Mouse (Mus musculus): ENCODE measurements around the gene Erlin1. TPM values are rescaled to one million over a fixed set of nuclear protein-coding genes. Genes with fewer than 3 reads are reported as not detected.

The Erlin1 gene
- 14.8 TPM for polyA plus RNA-seq (2012; fragmentation: generic; extraction: Trizol)
- long read RNA-seq, experiment 1, partial matches to known transcripts, result 1 of 13 reads
- long read RNA-seq, experiment 1, other reads (novel, unspliced or antisense), result 5 of 13 reads
- long read RNA-seq, experiment 2, transcript Erlin1-201 (12 exons, 3,228 nt), result minor isoform, 44 of 264 reads
- long read RNA-seq, experiment 2, transcript Erlin1-206 (11 exons, 3,172 nt), result minor isoform, 50 of 264 reads
- long read RNA-seq, experiment 2, transcript Erlin1-202 (12 exons, 3,136 nt), result major isoform, 144 of 264 reads
- long read RNA-seq, experiment 2, partial matches to known transcripts, result 2 of 264 reads
- long read RNA-seq, experiment 2, other reads (novel, unspliced or antisense), result 24 of 264 reads

GRCm38 (mm10) chr19:44069121-44069913 is at the start of gene Erlin1:
Gene Erlin1, minus strand, starts transcription at chr19:44069785.
- Histone ChIP-seq H3K4me3 (ENCODE audit: insufficient read depth, poor library complexity, severe bottlenecking) (peak within 1 kb of the TSS; percentile 60), H3K79me2 (ENCODE audit: control insufficient read depth, insufficient read depth) (peaks cover 22% of the 10 kb centered on the region), H3K27me3 (ENCODE audit: control insufficient read depth, insufficient read depth, insufficient read length) (no peaks in the 10 kb centered on the region), H3K79me3 (ENCODE audit: low read depth) (peaks cover 3% of the 10 kb centered on the region), H3ac (ENCODE audit: control insufficient read depth, insufficient read length, low read depth) (peak within 1 kb of the TSS; percentile 89), H3K36me3 (ENCODE audit: control insufficient read depth, insufficient read depth) (peaks cover 39% of the 10 kb centered on the region)
- TF ChIP-seq FOSL1 (IDR thresholded peaks at IDR 0.05; ENCODE audit: insufficient read depth, low read length, poor library complexity, severe bottlenecking), result no peak
- no peak for TF ChIP-seq MYOG (IDR thresholded peaks at IDR 0.05; ENCODE audit: control insufficient read depth, extremely low read depth, insufficient read length)
- TF ChIP-seq MYOD1 (IDR thresholded peaks at IDR 0.05; ENCODE audit: control insufficient read depth, insufficient read length, low read depth), result no peak
- TF ChIP-seq MAX (IDR thresholded peaks at IDR 0.05), result peak; percentile 55
- TF ChIP-seq USF1 (IDR thresholded peaks at IDR 0.05; ENCODE audit: low read depth), result no peak

- Histone ChIP-seq H3K79me3 (ENCODE audit: low read depth) (no peaks in the 10 kb centered on the region), H3K27me3 (ENCODE audit: control insufficient read depth, insufficient read depth, insufficient read length) (no peaks in the 10 kb centered on the region), H3K79me2 (ENCODE audit: control insufficient read depth, insufficient read depth) (no peaks in the 10 kb centered on the region), H3K4me3 (ENCODE audit: insufficient read depth, poor library complexity, severe bottlenecking) (no peak overlapping the region), H3ac (ENCODE audit: control insufficient read depth, insufficient read length, low read depth) (no peak overlapping the region), H3K36me3 (ENCODE audit: control insufficient read depth, insufficient read depth) (peaks cover 85% of the 10 kb centered on the region)
- TF ChIP-seq MAX (IDR thresholded peaks at IDR 0.05) (no peak), MYOG (IDR thresholded peaks at IDR 0.05; ENCODE audit: control insufficient read depth, extremely low read depth, insufficient read length) (no peak), FOSL1 (IDR thresholded peaks at IDR 0.05; ENCODE audit: insufficient read depth, low read length, poor library complexity, severe bottlenecking) (no peak), CTCF (IDR thresholded peaks at IDR 0.05; ENCODE audit: control insufficient read depth, insufficient read depth, insufficient read length) (no peak), MYOD1 (IDR thresholded peaks at IDR 0.05; ENCODE audit: control insufficient read depth, insufficient read length, low read depth) (no peak), USF1 (IDR thresholded peaks at IDR 0.05; ENCODE audit: low read depth) (no peak), CEBPB (IDR thresholded peaks at IDR 0.05; ENCODE audit: low read depth) (no peak)
Observed at GRCm38 (mm10) chr19:44117793-44118192, 48.2 kb upstream of the Erlin1 start.

- no peak overlapping the region for H3ac ChIP-seq (ENCODE audit: control insufficient read depth, insufficient read length, low read depth)
- peaks cover 6% of the 10 kb centered on the region for H3K79me2 ChIP-seq (ENCODE audit: control insufficient read depth, insufficient read depth)
- no peaks in the 10 kb centered on the region for H3K27me3 ChIP-seq (ENCODE audit: control insufficient read depth, insufficient read depth, insufficient read length)
- peaks cover 3% of the 10 kb centered on the region for H3K79me3 ChIP-seq (ENCODE audit: low read depth)
- no peak overlapping the region for H3K4me3 ChIP-seq (ENCODE audit: insufficient read depth, poor library complexity, severe bottlenecking)
- TF ChIP-seq CEBPB (IDR thresholded peaks at IDR 0.05; ENCODE audit: low read depth) (no peak), USF1 (IDR thresholded peaks at IDR 0.05; ENCODE audit: low read depth) (no peak), CTCF (IDR thresholded peaks at IDR 0.05; ENCODE audit: control insufficient read depth, insufficient read depth, insufficient read length) (no peak), MAX (IDR thresholded peaks at IDR 0.05) (no peak), FOSL1 (IDR thresholded peaks at IDR 0.05; ENCODE audit: insufficient read depth, low read length, poor library complexity, severe bottlenecking) (no peak), MYOD1 (IDR thresholded peaks at IDR 0.05; ENCODE audit: control insufficient read depth, insufficient read length, low read depth) (no peak), MYOG (IDR thresholded peaks at IDR 0.05; ENCODE audit: control insufficient read depth, extremely low read depth, insufficient read length) (no peak)
- H3K36me3 ChIP-seq (ENCODE audit: control insufficient read depth, insufficient read depth), result peaks cover 84% of the 10 kb centered on the region
Observed at GRCm38 (mm10) chr19:44111706-44112105, 42.1 kb upstream of the Erlin1 start.

- Histone ChIP-seq H3ac (ENCODE audit: control insufficient read depth, insufficient read length, low read depth) (no peak overlapping the region), H3K79me2 (ENCODE audit: control insufficient read depth, insufficient read depth) (peaks cover 19% of the 10 kb centered on the region), H3K4me3 (ENCODE audit: insufficient read depth, poor library complexity, severe bottlenecking) (no peak overlapping the region), H3K79me3 (ENCODE audit: low read depth) (peaks cover 16% of the 10 kb centered on the region), H3K27me3 (ENCODE audit: control insufficient read depth, insufficient read depth, insufficient read length) (no peaks in the 10 kb centered on the region), H3K36me3 (ENCODE audit: control insufficient read depth, insufficient read depth) (peaks cover 72% of the 10 kb centered on the region)
- TF ChIP-seq CTCF (IDR thresholded peaks at IDR 0.05; ENCODE audit: control insufficient read depth, insufficient read depth, insufficient read length), result no peak
- TF ChIP-seq MYOG (IDR thresholded peaks at IDR 0.05; ENCODE audit: control insufficient read depth, extremely low read depth, insufficient read length), result no peak
- no peak for TF ChIP-seq CEBPB (IDR thresholded peaks at IDR 0.05; ENCODE audit: low read depth)
- TF ChIP-seq MAX (IDR thresholded peaks at IDR 0.05), result no peak
- TF ChIP-seq FOSL1 (IDR thresholded peaks at IDR 0.05; ENCODE audit: insufficient read depth, low read length, poor library complexity, severe bottlenecking), result no peak
- no peak for TF ChIP-seq USF1 (IDR thresholded peaks at IDR 0.05; ENCODE audit: low read depth)
- TF ChIP-seq MYOD1 (IDR thresholded peaks at IDR 0.05; ENCODE audit: control insufficient read depth, insufficient read length, low read depth), result no peak
Observed at GRCm38 (mm10) chr19:44110356-44110755, 40.8 kb upstream of the Erlin1 start.

GRCm38 (mm10) chr19:44108996-44109395 is 39.4 kb upstream of the Erlin1 start:
- Histone ChIP-seq H3K79me2 (ENCODE audit: control insufficient read depth, insufficient read depth) (peaks cover 33% of the 10 kb centered on the region), H3K4me3 (ENCODE audit: insufficient read depth, poor library complexity, severe bottlenecking) (no peak overlapping the region), H3K27me3 (ENCODE audit: control insufficient read depth, insufficient read depth, insufficient read length) (no peaks in the 10 kb centered on the region), H3K36me3 (ENCODE audit: control insufficient read depth, insufficient read depth) (peaks cover 58% of the 10 kb centered on the region), H3K79me3 (ENCODE audit: low read depth) (peaks cover 30% of the 10 kb centered on the region), H3ac (ENCODE audit: control insufficient read depth, insufficient read length, low read depth) (no peak overlapping the region)
- TF ChIP-seq MYOD1 (IDR thresholded peaks at IDR 0.05; ENCODE audit: control insufficient read depth, insufficient read length, low read depth) (no peak), MAX (IDR thresholded peaks at IDR 0.05) (no peak), FOSL1 (IDR thresholded peaks at IDR 0.05; ENCODE audit: insufficient read depth, low read length, poor library complexity, severe bottlenecking) (no peak), CEBPB (IDR thresholded peaks at IDR 0.05; ENCODE audit: low read depth) (no peak), CTCF (IDR thresholded peaks at IDR 0.05; ENCODE audit: control insufficient read depth, insufficient read depth, insufficient read length) (no peak), MYOG (IDR thresholded peaks at IDR 0.05; ENCODE audit: control insufficient read depth, extremely low read depth, insufficient read length) (no peak), USF1 (IDR thresholded peaks at IDR 0.05; ENCODE audit: low read depth) (no peak)
